Mouse (Mus musculus): Measurements from ENCODE around the gene Zfp775.
A peak's percentile ranks its signal among the peaks of the same experiment; 100 is the strongest.

Zfp775 gene

DNA sequence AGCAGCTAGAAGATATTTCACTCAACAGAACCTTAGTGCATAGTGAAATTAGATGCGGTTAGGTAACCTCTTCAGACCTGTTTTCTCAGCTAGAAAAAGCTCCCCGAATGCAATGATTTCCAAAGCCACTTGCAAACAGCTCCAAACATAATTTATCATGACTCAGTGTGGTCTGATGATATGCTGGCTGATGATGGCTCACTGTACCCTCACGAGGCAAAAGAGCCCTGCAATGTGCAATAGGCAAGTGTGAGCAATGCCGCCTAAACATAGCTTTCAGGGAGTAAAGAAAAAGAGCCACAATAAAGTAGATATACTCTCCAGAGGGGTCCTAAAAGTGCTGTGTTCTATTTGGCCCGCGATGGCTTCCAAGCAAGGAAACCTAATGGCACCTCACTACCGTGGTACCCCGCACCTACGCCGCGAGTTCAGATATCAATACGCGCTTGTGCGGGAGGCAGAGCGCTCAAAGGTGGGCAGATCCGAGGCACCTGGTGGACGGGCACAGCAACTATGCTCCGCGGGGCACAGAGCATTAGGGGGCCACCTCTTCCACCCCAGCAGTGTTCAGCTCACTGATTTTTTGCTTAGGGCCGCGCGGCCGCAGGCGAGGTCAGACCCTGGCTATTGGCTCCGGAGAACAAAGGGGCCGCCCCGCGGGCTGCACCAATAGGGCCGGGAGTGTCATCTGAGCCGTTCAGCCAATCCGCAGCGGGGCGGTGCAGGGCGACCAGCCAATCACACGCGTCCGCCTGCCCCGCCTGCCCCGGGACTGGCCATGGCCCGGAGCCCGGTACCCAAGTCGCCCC, at the start of gene Zfp775:
Zfp775 (plus strand) TSS at position 793 of the 809 bp plus-strand sequence.
- peak; percentile 86 to 87 for DNase-seq (ENCODE audit: low spot score in 2 of 2)

DNA sequence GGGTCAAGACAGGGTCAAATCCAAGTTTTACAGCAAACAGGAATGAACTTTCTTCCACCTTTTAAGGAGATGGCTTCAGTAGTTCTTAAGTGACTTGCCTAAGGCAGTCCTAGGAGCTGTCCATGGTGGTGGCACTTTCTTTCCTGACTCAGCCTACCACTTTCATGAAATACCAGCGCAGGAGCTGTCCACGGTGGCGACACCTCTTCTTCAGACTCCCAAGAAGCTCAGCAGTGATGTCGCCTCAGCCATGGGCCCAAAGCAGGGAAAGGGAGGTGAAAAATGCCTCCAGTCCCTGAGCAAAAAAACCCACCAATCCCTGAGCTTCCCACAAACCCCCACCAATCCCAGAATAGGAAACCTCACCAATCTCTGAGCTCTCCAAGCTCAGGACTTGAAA, 48.9 kb upstream of the Zfp775 start:
- peak in 1 of 2 experiments; percentile 33 for DNase-seq (ENCODE audit: low spot score in 2 of 2)

DNA sequence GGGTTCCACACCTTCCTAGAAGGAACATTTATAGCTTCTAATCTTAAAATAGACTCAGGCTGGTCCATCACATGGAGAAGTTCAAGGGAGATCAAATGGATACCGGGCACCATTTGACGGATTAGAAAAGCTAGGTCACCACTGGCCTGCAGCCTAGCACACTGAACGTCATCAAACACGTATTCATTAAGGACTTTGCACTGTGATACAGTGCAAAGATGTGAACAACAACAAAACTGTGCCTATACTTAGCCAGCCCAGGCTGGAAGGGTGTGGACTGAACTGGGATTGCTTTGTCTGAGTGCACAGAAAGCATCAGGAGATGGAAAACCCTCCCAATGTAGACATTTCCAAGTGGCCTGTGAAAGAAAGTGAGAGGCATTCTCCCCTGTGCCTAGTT, 48.0 kb upstream of the Zfp775 start:
- DNase-seq (ENCODE audit: low spot score in 2 of 2): no peak

DNA sequence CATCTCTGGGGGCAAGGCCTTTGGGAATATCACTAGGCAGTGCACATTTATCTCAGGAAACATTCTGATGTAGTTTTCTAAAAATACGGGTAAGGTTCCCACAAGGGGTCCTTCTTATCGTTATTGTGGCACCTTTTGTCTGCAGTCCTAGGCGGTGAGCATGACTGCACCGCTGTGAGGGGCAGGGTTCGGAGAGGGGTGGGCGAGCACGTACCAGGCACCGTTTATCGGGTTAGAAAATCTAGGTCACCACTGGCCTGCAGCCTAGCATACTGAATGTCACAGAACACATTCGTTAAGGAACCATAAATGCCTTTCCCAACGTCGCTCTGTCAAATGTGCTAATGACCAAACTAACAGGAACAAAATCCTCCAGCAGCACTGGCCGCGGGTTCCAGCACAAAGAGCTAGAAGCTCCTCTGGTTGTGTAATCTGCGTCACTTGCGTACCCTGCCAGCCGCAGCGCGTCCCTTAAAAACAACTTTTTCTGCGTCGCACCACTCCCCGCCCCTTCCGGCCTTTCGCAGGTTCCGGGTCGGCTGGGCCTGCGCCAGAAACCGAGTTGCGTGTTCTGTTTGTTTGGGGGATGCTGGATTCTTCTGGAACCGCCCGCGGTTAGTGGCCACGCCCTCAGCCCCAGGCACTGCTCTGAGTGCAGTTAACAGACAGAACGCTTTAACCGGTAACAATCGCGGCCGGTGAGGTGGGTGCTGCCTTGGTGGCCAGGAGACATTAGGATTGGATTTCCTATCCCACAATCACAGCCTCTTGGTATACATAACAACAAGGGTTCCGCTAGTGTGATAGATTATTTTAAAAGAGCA, 47.4 kb upstream of the Zfp775 start, which contains the start of gene Lrrc61:
Lrrc61 (plus strand) TSS at position 517 of the 824 bp plus-strand sequence.
- DNase-seq (ENCODE audit: low spot score in 2 of 2): peak; percentile 92 to 93

DNA sequence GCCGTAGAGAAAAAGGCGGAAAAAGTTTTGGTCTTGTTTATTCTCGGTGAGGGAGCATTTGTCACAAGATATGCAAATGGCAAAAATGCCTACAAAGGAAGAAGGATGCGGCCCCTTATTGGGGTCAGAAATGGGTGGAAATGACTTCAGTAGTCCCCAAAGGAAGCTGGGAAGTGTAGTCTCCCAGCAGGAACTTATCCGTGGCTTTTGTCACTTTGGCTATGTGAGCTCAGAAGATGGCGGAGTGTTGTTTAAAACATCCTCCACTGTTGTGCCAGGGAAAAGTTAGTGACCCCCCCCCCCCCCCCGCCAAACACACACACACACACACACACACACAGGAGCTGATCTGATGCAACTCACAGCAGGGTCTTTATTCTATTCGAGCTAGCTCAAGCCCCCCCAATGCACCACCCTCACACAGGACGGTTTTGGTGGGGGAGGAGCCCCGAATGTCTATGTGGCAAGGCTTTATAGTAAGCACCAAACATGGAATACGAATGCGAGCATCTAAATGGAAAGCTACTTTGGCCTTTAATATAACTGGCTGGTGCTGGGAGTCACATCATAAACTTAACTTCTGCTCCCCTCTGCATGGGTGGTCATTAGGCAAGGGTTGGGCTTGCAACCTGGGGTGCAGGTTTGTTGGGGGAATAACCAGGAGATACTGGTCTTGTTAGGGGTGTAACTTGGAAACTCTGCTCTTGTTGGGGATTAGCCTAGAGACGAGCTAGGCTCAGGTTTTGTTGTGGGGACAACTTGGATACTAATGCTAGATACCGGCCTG, 46.6 kb upstream of the Zfp775 start:
- peak in 1 of 2 experiments; percentile 10 for DNase-seq (ENCODE audit: low spot score in 2 of 2)

DNA sequence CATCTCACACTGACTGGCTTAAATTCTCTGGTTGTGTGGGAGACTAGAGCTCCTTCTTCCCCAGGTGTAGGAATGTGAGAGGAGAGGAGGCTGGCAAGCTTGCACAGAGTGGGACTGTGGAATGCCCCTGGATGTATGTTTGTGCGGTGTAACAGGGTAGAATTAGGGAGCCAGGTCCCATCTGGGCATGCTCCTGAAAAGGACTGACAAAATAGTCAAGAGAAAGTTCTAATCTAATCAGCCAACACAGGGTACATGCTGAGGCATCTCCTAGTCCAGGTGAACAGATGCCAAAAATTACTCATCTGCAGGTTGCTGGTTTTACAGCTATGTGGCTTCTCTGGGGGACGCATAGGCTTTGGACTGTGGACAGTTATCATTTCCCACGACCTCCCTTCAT, 45.9 kb upstream of the Zfp775 start:
- DNase-seq (ENCODE audit: low spot score in 2 of 2): no peak

DNA sequence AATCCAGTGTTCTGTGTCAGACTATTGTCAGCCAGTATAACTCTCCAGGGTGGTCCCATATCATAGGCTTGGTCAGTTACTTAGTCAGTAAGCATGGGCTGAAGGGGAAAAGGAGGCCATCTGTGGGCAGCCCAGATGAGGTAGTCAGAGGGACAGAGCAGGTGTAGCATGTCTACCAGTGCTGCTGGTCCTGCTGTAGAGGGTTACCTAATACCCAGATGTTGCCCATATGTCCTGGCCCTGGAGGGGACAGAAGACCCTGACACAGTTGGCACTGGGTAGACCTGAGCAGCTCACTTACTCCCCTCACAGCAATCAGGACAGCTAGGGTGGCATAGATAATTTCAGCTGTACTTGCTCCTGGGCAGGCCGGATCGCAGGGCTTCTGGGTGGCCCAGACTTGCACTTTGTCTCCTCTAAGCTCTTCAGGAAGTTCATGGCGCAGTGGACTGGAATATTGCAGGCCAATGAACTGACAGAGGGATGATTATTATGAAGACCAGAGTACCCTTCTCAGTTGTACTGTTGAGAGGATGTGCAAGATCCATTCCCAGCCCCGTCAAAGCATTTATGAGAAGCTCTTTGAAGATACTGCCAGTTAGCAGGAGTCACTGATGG, 36.1 kb upstream of the Zfp775 start:
- DNase-seq (ENCODE audit: low spot score in 2 of 2): no peak

DNA sequence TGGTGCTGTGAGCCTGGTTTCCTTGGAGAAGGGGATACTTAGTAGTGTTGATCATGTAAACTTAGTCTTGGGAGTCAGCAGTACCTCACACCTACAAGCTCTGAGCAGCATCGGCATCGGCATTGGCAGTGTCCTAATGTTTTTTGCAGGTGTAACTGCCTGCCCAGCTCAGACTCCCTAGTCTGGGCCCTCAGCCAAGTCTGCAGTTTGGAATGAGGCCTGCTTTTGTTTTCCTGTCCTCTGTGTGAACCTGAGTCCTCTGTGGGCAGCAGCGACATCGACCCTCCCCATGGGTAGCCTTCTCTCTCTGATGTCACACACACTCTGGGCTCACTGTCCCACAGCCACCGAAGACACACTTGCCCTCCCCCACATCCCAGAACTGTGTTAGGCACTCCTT, 35.6 kb upstream of the Zfp775 start:
- DNase-seq (ENCODE audit: low spot score in 2 of 2): no peak

DNA sequence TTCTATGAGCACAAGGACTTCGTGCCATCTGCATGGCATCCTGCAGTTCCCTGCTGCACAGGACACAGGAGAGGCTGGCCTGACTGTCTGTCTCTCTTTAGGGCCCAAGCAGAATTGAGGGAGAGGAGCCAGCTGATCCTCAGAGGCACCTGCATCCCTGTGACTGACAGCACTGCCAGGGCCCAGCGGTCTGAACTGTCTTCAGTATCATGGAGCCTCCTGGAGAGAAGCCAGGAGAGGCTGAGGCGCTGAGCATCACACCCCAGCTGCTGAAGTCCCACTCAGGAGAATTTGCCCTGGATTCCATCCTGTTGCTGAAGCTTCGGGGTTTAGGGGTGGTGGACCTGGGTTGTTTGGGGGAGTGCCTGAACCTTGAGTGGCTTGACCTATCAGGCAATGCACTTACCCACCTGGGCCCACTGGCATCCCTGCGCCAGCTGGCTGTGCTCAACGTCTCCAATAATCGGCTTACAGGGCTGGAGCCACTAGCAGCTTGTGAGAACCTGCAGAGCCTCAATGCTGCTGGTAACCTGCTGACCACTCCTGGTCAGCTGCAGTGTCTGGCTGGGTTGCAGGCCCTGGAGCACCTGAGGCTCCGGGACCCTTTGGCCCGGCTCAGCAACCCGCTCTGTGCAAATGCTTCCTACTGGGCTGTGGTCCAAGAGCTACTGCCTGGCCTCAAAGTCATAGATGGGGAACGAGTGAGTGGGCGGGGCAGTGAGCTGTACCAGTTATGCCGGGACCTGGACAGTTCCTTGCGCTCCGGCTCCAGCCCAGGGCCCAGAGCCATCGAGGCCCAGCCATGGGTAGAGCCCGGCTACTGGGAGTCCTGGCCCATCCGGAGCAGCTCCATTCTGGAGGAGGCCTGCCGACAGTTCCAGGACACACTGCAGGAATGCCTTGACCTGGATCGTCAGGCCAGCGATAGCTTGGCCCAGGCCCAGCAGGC, 33.6 kb upstream of the Zfp775 start:
- DNase-seq (ENCODE audit: low spot score in 2 of 2): no peak

DNA sequence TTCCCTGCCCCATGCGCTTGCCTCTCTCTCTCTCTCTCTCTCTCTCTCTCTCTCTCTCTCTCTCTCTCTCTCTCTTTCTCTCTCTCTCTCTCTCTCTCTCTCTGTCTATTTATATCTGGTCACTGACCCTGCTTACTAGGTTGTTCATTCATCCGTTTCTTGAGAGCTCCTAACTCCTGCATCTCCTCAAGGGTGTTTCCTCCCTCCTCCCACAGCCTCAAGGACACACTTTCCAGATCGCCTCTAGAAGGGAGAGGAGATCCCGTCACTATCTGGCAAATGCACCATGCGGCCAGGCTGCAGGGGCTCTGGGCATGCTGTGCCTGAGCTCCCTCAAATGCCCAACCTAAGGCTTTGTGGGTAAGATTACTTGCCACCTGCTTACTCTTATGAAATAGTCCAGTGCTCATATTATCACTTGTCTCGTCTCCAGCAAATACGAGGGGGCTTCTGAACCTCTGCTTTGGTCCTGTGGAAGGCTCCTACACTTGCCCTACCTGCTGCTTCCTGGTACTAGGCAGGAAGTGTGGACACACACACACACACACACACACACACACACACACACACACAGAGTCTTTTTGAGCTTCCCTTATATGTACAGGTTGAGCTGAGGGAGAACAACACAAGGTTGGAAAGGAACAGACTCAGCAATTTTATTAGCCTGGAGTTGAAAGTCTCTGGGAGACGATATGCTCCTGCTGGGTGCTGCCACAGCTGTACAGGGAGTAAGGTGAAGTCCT, 32.6 kb upstream of the Zfp775 start:
- no peak for DNase-seq (ENCODE audit: low spot score in 2 of 2)

DNA sequence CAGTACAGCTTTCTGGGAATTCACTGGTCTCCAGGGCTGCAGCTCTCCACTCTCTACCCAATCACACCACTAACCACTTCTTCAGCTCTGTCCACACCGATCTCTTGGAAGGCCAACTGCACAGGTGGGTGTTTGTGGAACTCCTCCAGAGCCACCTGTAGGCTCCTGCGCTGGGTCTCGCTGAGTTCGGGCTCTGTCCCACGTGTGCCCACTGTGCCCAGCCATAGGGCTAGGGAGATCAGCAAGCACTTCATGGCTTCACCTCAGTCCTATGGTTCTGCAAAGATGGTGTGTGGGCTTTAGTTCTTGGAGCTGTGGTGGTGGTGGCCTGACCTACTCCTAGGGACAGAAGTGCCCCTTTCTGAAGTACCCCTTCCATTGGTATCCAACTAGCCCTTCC, 29.8 kb upstream of the Zfp775 start:
- no peak for DNase-seq (ENCODE audit: low spot score in 2 of 2)

DNA sequence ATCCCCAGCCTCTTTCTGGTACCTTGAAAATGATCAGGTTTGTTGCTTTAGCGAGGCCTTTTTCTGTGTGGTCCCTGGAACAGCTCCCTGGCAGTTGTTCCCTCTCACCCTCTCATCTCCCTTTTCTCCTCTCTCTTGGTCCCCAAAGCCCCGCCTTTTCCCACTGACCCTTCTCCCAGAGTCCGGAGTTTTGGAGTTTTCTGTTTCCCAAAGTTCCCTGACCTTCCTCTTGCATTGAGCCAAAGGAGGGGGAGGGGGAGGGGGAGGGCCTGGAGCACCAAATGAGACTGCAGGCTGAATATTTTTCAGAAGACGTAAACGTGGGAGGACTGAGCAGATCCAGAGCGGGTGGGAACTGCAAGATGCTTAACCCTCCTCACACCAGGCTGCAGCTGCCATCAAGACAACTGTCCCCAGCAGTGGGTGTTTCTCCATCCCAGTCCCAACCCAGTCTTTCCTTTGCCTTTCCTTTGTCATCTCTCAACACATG, 29.2 kb upstream of the Zfp775 start, which contains the start of gene Rarres2:
Rarres2 (minus strand) TSS at position 218 of the 490 bp plus-strand sequence.
- DNase-seq (ENCODE audit: low spot score in 2 of 2): no peak

DNA sequence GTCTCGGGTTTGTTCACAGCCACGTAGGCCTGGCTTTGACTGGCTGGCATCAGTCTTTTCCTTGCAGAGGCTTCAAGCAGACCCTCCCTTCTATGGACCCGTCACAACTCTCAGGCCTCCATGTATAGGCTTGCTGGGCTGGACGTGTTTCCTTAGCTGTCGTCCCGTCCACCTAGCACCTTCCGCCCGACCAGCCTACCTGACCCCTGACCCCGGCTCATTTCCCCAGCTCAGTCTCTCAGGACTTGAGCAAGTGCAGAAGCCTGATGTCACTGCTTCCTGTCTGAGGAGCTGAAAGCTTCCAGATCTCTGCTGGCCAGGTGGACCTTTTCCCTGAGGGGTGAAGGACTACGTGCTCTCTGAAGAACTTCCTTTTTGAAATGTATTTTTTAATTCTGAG, 28.6 kb upstream of the Zfp775 start:
- no peak for DNase-seq (ENCODE audit: low spot score in 2 of 2)

DNA sequence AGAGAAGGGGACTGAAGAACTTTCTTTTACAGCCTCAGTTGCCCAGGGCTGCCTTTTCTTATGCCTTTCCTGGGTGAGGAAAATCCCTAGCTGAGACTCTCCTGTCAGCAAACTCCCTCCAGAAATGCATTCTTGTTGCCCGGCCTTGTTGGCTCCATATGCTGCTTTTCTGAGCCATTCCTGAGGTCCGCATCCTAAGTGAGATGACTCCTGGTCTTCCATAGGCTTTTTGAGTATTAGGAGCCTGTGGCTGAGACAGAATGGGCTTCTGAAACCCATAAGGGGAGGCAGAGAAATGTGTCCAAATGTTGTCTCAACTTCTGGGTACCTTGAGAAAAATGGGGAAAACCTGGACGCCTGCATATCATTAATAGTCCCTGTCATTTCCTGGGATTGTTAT, 27.9 kb upstream of the Zfp775 start:
- no peak for DNase-seq (ENCODE audit: low spot score in 2 of 2)

DNA sequence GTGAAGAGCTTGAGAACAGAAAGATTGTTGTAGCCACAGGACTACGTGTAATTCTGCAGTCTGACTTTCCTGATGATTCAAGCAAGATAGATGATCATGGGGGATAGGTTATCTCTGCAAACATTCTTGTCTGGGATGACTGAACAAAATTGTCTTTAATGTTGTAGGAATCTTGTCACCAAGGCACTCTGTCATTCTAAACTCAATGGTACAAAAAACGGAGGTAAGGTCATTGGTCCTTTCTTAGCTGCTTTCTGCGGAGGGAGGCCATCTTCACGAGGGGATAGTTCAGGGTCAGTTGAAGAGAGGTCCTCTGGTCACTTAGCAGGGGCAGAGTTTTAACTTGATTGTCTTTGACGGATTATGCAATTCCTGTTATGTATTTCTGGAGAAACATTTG, 23.1 kb upstream of the Zfp775 start:
- DNase-seq (ENCODE audit: low spot score in 2 of 2): no peak

DNA sequence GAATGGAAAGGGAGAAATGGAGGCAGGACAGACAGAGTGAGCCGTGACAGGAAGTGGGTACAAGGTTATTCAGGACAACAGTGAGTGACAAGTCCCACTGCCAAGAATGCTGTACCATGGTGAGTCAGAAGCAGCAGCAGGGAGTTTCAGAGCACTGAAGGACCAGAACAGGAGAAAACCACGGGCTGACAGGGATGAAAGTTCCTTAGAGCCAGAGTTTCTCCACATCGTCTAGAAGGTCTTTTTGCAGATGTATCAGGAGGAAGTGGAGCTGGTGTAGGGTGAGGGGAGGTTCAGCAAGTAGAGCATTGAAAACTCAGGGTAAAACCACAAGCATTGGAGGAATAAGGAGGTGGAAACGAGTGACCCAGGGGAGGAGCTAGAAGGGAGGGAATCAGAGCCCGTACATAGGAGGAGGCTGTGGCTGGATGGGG, 22.6 kb upstream of the Zfp775 start:
- DNase-seq (ENCODE audit: low spot score in 2 of 2): no peak

DNA sequence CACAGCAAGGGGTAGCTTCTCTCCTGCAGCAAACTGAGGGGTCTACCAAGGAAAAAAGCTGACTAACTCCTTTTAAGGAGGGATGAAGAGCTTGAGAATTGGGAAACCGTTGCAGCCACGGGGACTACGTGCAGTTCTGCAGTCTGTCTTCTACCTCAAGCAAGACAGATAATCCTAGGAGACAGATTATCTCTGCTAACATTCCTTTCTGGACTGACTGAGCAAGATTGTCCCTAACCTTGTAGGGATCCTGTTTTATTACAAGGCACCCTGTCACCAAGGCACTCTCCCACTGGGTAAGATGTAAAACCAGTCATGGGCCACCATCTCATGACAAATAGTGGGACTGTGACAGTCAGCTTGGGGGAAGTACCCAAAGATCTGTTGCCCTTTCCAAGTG, 20.6 kb upstream of the Zfp775 start:
- no peak for DNase-seq (ENCODE audit: low spot score in 2 of 2)

DNA sequence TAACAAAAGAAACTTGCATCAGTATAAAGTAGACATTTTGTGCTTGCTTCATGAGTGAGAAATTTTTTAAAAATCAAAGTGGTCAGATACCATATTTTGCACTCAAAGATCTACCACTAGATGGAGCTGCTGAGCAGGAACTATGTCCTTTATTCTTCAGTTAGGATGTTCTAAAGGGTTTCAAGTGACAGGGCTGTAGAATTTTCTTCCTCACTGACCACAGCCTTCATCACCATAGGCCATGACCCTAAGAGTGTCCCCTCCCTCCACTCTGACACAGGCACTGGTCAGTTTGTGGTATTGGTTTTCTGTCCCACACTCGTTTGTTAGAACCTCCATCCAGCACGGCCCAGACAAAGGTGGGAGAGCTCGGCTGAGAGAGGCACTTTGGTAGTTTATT, 19.8 kb upstream of the Zfp775 start:
- peak; percentile 43 to 48 for DNase-seq (ENCODE audit: low spot score in 2 of 2)

DNA sequence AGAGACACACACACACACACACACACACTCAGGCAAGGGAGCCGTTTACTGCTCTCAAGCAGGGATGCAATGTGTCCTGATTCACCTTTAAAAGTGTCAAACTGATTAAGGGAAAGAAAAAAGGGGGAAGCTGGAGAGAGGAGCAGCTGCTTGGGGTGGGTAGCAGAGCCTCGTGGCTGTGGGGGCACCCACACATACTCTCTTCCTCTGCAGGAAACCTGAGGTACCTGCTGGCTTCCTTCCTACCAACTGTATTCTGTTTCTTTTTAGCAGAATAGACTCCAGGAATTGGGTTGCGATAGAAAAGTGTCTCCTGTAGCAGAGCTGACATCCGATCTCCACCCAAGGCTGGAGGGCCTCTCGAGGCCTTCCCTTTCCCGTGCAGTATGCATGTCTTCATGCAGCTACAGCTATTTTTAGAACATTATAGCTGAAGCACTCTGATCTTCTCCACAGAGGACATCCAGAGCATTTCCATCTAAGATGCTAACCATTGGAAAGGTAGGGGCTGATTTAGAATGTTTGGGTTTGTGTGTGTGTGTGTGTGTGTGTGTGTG, 12.6 kb upstream of the Zfp775 start, which contains the start of gene Gm45021:
Gm45021 (plus strand) TSS at position 417 of the 557 bp plus-strand sequence.
- DNase-seq (ENCODE audit: low spot score in 2 of 2): no peak
